Mouse (Mus musculus) heart, embryonic 14.5 days (tissue): ENCODE results near the gene S100a13. TPM values are rescaled to one million over a fixed set of nuclear protein-coding genes. Genes with fewer than 3 reads are reported as not detected.

Source experiments
- ATAC-seq: fragments of 200-750 bp; cut with Nextera tagmentation; 2 replicates; pipeline ENCODE4 v1.8.0; 2017; ENCODE audit warnings: low read depth, moderate TSS enrichment; ENCODE audit not compliant: insufficient number of reproducible peaks, insufficient read depth, low FRiP score
- H3K27ac ChIP-seq, 2 experiments: fragments of 200-500 bp in 1 of 2; fragments of 300-500 bp in 1 of 2; sonication (generic) in 1 of 2; replicated peaks in 1 of 2; 2 replicates each; pipeline ENCODE4 v1.5.1; 2012 to 2014; ENCODE audit warnings: low read depth in 2 of 2, low read length in 2 of 2, control low read depth in 1 of 2, mild to moderate bottlenecking in 1 of 2, mixed read lengths in 1 of 2; ENCODE audit not compliant: control insufficient read depth in 1 of 2, insufficient read depth in 1 of 2
- H3K27me3 ChIP-seq: fragments of 300-500 bp; sonication (generic); 2 replicates; pipeline ENCODE4 v1.6.1; 2014; ENCODE audit warnings: mild to moderate bottlenecking, low read length, control low read depth; ENCODE audit not compliant: control insufficient read depth, insufficient read depth
- H3K36me3 ChIP-seq: fragments of 300-500 bp; sonication (generic); 2 replicates; pipeline ENCODE4 v1.6.1; 2014; ENCODE audit warnings: mild to moderate bottlenecking, control low read depth, low read length, mixed read lengths; ENCODE audit not compliant: control insufficient read depth, insufficient read depth
- H3K4me1 ChIP-seq, 2 experiments: fragments of 200-500 bp in 1 of 2; fragments of 300-500 bp in 1 of 2; sonication (generic) in 1 of 2; 2 replicates each; pipeline ENCODE4 v1.6.1; 2012 to 2014; ENCODE audit warnings: low read length in 2 of 2, control low read depth in 1 of 2, mixed read lengths in 1 of 2; ENCODE audit not compliant: control insufficient read depth in 2 of 2, insufficient read depth in 2 of 2
- H3K4me2 ChIP-seq: fragments of 300-500 bp; sonication (generic); 2 replicates; pipeline ENCODE4 v1.6.1; 2014; ENCODE audit warnings: mild to moderate bottlenecking, low read length
- H3K4me3 ChIP-seq, 2 experiments: fragments of 200-500 bp in 1 of 2; fragments of 300-500 bp in 1 of 2; sonication (generic) in 1 of 2; 2 replicates each; pipeline ENCODE4 v1.5.1; 2012 to 2014; ENCODE audit warnings: low read length in 2 of 2, mild to moderate bottlenecking in 2 of 2, control low read depth in 1 of 2, low read depth in 1 of 2, moderate library complexity in 1 of 2; ENCODE audit not compliant: control insufficient read depth in 1 of 2, insufficient read depth in 1 of 2
- H3K9ac ChIP-seq: fragments of 300-500 bp; sonication (generic); 2 replicates; pipeline ENCODE4 v1.6.1; 2014; ENCODE audit warnings: mild to moderate bottlenecking, low read length
- H3K9me3 ChIP-seq: fragments of 300-500 bp; sonication (generic); 2 replicates; pipeline ENCODE4 v1.6.1; 2016; ENCODE audit warnings: low read length, control low read depth; ENCODE audit not compliant: control insufficient read depth
- WGBS: fragments of 180-500 bp; shearing (Covaris S2); extraction: QIAGEN DNeasy Blood & Tissue Kit; methylation state at CpG from one replicate; pipeline ENCODE4 v1.1.7; 2014; 5-methylcytosine and 5-hydroxymethylcytosine counted together
- polyA plus RNA-seq: library from polyadenylated mRNA; unstranded; fragments of >200 nt; fragmentation: Nextera tagmentation; extraction: Ambion mirVana; gene quantifications from 2 replicates; pipeline ENCODE4 v1.2.1, GENCODE M21; 2014

Gene S100a13
- polyA plus RNA-seq = 86.9 and 99.9 TPM in 2 replicates

GRCm38 (mm10) chr3:90513796-90514590 lies at the start of gene S100a13, which contains the start of gene S100a1:
TSS of gene S100a13 (plus strand) at chr3:90514435.
TSS of gene S100a1 (minus strand) at chr3:90514392.
- H3K4me3 ChIP-seq = peak within 1 kb of the TSS; percentile 53 to 55
- peak; percentile 57 for ATAC-seq
- no peaks in the 10 kb centered on the region for H3K9me3 ChIP-seq
- no peaks in the 10 kb centered on the region for H3K27me3 ChIP-seq
- peak within 1 kb of the TSS; percentile 79 for H3K9ac ChIP-seq
- peak within 1 kb of the TSS; percentile 92 for H3K4me2 ChIP-seq
- peaks cover 14 to 20% of the 10 kb centered on the region in 2 experiments for H3K4me1 ChIP-seq
- H3K36me3 ChIP-seq = peaks cover 22% of the 10 kb centered on the region; the same call in 1 of the 2 replicates
- WGBS = 2% methylated on average over 25 of the region's 25 CpGs
- peak within 1 kb of the TSS; percentile 77 to 87 for H3K27ac ChIP-seq

GRCm38 (mm10) chr3:90464552-90465080 lies 49.6 kb upstream of the S100a13 start:
- H3K27ac ChIP-seq = 0 out of 4 replicates have a peak overlapping the region, but pooled peaks of 1 of the 2 experiments have one; percentile 19
- H3K27me3 ChIP-seq = peaks cover 20% of the 10 kb centered on the region
- H3K4me3 ChIP-seq = peak overlapping the region; percentile 58 to 60
- H3K9me3 ChIP-seq = no peaks in the 10 kb centered on the region
- ATAC-seq = no peak
- peak overlapping the region; percentile 93 for H3K4me2 ChIP-seq
- no peaks in the 10 kb centered on the region for H3K36me3 ChIP-seq
- H3K4me1 ChIP-seq = peaks cover 4 to 11% of the 10 kb centered on the region in 2 experiments; a peak in 2 of 4 replicates
- H3K9ac ChIP-seq = peak overlapping the region; percentile 73
- WGBS = 14% methylated on average over 37 of the region's 37 CpGs

GRCm38 (mm10) chr3:90465081-90465685 lies 49.1 kb upstream of the S100a13 start:
- peaks cover 4 to 11% of the 10 kb centered on the region in 2 experiments; a peak in 2 of 4 replicates for H3K4me1 ChIP-seq
- H3K27me3 ChIP-seq = peaks cover 20% of the 10 kb centered on the region
- peak overlapping the region; percentile 93 for H3K4me2 ChIP-seq
- H3K9ac ChIP-seq = peak overlapping the region; percentile 73
- under 1% methylated on average over 69 of the region's 75 CpGs for WGBS
- peak overlapping the region; percentile 58 to 60 for H3K4me3 ChIP-seq
- H3K36me3 ChIP-seq = no peaks in the 10 kb centered on the region
- no peaks in the 10 kb centered on the region for H3K9me3 ChIP-seq
- peak; percentile 32; the same call in 1 of the 2 replicates for ATAC-seq
- 0 out of 4 replicates have a peak overlapping the region, but pooled peaks of 1 of the 2 experiments have one; percentile 9 for H3K27ac ChIP-seq

GRCm38 (mm10) chr3:90465686-90466310 lies 48.4 kb upstream of the S100a13 start, which contains the start of gene Npr1:
TSS of gene Npr1 (minus strand) at chr3:90465866.
- peak within 1 kb of the TSS; percentile 58 to 60 for H3K4me3 ChIP-seq
- H3K9ac ChIP-seq = peak within 1 kb of the TSS; percentile 73
- under 1% methylated on average over 27 of the region's 49 CpGs for WGBS
- peaks cover 4 to 11% of the 10 kb centered on the region in 2 experiments; a peak in 2 of 4 replicates for H3K4me1 ChIP-seq
- H3K27me3 ChIP-seq = peaks cover 20% of the 10 kb centered on the region
- no peaks in the 10 kb centered on the region for H3K36me3 ChIP-seq
- H3K27ac ChIP-seq = 0 out of 4 replicates have a peak within 1 kb of the TSS, but pooled peaks of 1 of the 2 experiments have one; percentile 19
- ATAC-seq = peak; percentile 23; the same call in 1 of the 2 replicates
- no peaks in the 10 kb centered on the region for H3K9me3 ChIP-seq
- peak within 1 kb of the TSS; percentile 93 for H3K4me2 ChIP-seq

GRCm38 (mm10) chr3:90466311-90466766 lies 47.9 kb upstream of the S100a13 start:
- Histone ChIP-seq H3K4me1 (peaks cover 4 to 11% of the 10 kb centered on the region in 2 experiments; a peak in 2 of 4 replicates), H3K4me3 (peak overlapping the region; percentile 45 to 58), H3K27ac (no peak overlapping the region), H3K36me3 (no peaks in the 10 kb centered on the region), H3K9me3 (no peaks in the 10 kb centered on the region), H3K27me3 (peaks cover 20% of the 10 kb centered on the region), H3K4me2 (peak overlapping the region; percentile 93), H3K9ac (peak overlapping the region; percentile 73)
- ATAC-seq = no peak
- under 1% methylated on average over 15 of the region's 15 CpGs for WGBS

GRCm38 (mm10) chr3:90467618-90468300 lies 46.5 kb upstream of the S100a13 start:
- Histone ChIP-seq H3K4me1 (peaks cover 2 to 10% of the 10 kb centered on the region in 2 experiments; a peak in 2 of 4 replicates), H3K4me3 (no peak overlapping the region), H3K9me3 (no peaks in the 10 kb centered on the region), H3K27me3 (peaks cover 20% of the 10 kb centered on the region), H3K4me2 (no peak overlapping the region), H3K9ac (no peak overlapping the region), H3K36me3 (no peaks in the 10 kb centered on the region), H3K27ac (no peak overlapping the region)
- no peak for ATAC-seq
- 89% methylated on average over 10 of the region's 10 CpGs for WGBS
